Mouse (Mus musculus) midbrain, embryonic 13.5 days (tissue): ENCODE results near the gene Arhgef12. TPM values are rescaled to one million over a fixed set of nuclear protein-coding genes. Genes with fewer than 3 reads are reported as not detected.

Experiments used
- ATAC-seq: fragments of 200-750 bp; cut with Nextera tagmentation; 2 replicates; pipeline ENCODE4 v1.8.0; 2017; ENCODE audit warnings: mild to moderate bottlenecking, moderate TSS enrichment, moderate library complexity
- H3K27ac ChIP-seq: fragments of 300-500 bp; sonication (generic); 2 replicates; pipeline ENCODE4 v1.5.1; 2015; ENCODE audit warnings: inconsistent platforms, mild to moderate bottlenecking, moderate library complexity
- H3K27me3 ChIP-seq: fragments of 300-500 bp; sonication (generic); 2 replicates; pipeline ENCODE4 v1.6.1; 2015; ENCODE audit warnings: mild to moderate bottlenecking, inconsistent platforms
- H3K36me3 ChIP-seq: fragments of 300-500 bp; sonication (generic); 2 replicates; pipeline ENCODE4 v1.6.1; 2015; ENCODE audit warnings: mild to moderate bottlenecking, inconsistent platforms
- H3K4me1 ChIP-seq: fragments of 300-500 bp; sonication (generic); replicated peaks from 2 replicates; pipeline ENCODE4 v1.6.1; 2015; ENCODE audit warnings: inconsistent platforms
- H3K4me2 ChIP-seq: fragments of 300-500 bp; sonication (generic); replicated peaks from 2 replicates; pipeline ENCODE4 v1.6.1; 2015; ENCODE audit warnings: moderate library complexity, mild to moderate bottlenecking, inconsistent platforms
- H3K4me3 ChIP-seq: fragments of 300-500 bp; sonication (generic); replicated peaks from 2 replicates; pipeline ENCODE4 v1.5.1; 2015; ENCODE audit warnings: mild to moderate bottlenecking, inconsistent platforms
- H3K9ac ChIP-seq: fragments of 300-500 bp; sonication (generic); replicated peaks from 2 replicates; pipeline ENCODE4 v1.6.1; 2015; ENCODE audit warnings: mild to moderate bottlenecking, inconsistent platforms
- H3K9me3 ChIP-seq: fragments of 300-500 bp; sonication (generic); 2 replicates; pipeline ENCODE4 v1.6.1; 2016; ENCODE audit warnings: mild to moderate bottlenecking, inconsistent platforms
- WGBS: fragments of 180-500 bp; shearing (Covaris S2); methylation state at CpG from one replicate; pipeline ENCODE4 v1.1.7; 2015; 5-methylcytosine and 5-hydroxymethylcytosine counted together
- polyA plus RNA-seq: library from polyadenylated mRNA; unstranded; fragments of >200 nt; fragmentation: Nextera tagmentation; extraction: Ambion mirVana; gene quantifications from 2 replicates; pipeline ENCODE4 v1.2.1, GENCODE M21; 2015

The Arhgef12 gene
- polyA plus RNA-seq, 1 experiment from 2014 or later, result 21.2 TPM

DNA sequence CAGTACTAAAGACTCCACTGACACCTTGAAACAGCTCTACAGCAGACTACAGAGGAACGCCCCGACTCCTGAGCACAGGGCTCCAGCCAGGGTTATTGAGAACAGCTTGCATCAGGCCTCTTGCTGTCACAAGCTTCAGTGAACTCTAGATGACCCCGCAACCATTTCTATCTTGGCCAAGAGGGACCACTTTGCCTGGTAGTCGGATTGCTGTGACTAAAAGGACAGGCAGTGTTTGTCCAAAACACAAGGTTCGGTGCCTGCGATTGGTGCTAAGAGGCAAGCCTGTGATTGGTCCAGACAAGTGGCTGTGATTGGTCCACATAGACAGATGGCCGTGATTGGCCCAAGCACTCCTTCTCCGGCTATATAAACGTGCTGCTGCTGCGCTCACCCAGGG, 179.5 kb downstream of the Arhgef12 start:
- Histone ChIP-seq H3K27me3 (no peaks in the 10 kb centered on the region), H3K4me1 (peaks cover 9% of the 10 kb centered on the region), H3K36me3 (no peaks in the 10 kb centered on the region), H3K9ac (no peak overlapping the region), H3K9me3 (no peaks in the 10 kb centered on the region), H3K27ac (no peak overlapping the region), H3K4me3 (no peak overlapping the region), H3K4me2 (no peak overlapping the region)
- no peak for ATAC-seq
- 82% methylated on average over 10 of the region's 10 CpGs for WGBS

DNA sequence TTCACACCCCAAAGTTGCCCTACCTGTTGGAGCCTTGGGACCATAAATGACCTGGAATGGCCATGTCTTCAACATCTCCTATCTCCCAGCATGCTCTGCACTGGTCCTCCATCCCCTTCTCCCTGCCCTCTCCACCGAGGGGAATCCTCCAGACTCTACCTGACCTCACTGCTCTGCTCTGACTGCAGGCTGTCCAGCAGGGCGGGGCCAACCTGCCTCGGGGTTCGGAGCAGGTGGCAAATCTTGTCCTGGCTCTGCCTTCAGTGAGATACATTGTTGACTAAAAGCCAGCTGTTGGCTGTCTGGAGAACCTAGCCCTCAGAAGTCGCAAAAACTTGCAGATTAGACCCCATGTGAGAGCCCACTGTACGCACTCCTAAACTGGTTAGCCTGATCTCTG, 180.5 kb downstream of the Arhgef12 start:
- no peaks in the 10 kb centered on the region for H3K27me3 ChIP-seq
- 89% methylated on average over 6 of the region's 6 CpGs for WGBS
- no peak overlapping the region for H3K9ac ChIP-seq
- no peaks in the 10 kb centered on the region for H3K36me3 ChIP-seq
- H3K4me2 ChIP-seq, result no peak overlapping the region
- H3K9me3 ChIP-seq, result no peaks in the 10 kb centered on the region
- ATAC-seq, result no peak
- H3K4me3 ChIP-seq, result no peak overlapping the region
- H3K27ac ChIP-seq, result no peak overlapping the region
- H3K4me1 ChIP-seq, result peaks cover 17% of the 10 kb centered on the region

DNA sequence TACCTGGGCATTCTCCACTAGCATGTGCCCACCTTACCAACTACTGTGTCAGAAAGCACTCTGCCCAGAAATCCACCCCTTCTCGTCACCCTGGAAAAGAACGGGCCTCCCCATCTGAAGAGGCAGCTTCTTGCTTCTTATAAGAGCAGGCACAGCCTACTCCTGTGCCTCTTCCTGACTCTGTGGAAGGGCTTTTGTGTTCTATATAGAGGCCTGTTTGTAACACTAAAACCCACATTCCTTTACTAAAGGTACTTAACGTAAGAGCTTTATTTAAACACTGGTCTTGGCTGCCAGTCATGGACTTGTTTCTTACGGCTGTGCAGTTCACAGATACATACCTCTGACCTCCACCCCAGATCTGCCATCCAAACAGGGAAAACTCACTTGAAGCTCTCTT, 185.2 kb downstream of the Arhgef12 start:
- Histone ChIP-seq H3K4me3 (no peak overlapping the region), H3K4me1 (peaks cover 26% of the 10 kb centered on the region), H3K36me3 (no peaks in the 10 kb centered on the region), H3K9ac (no peak overlapping the region), H3K27me3 (no peaks in the 10 kb centered on the region), H3K4me2 (no peak overlapping the region), H3K9me3 (no peaks in the 10 kb centered on the region), H3K27ac (no peak overlapping the region)
- 58% methylated on average over 4 of the region's 4 CpGs for WGBS
- ATAC-seq, result no peak

DNA sequence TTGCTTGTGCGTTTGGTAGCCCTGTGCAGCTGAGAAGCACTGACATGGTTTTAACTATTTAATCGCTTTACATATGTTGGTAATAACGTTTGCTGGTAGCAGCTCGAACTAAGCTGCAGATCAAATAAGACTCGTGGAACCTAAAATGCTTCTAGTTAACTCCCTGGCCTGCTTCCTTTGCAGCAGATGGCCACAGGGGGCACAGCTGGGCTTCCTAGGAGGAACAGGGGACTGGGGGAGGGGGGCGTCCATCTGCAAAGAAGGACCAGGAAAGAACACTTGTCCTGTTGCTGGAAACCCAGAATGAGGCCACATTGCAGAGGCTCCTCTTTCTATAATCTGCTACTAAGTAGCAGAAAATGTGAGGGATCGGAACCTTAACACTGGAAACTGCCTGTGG, 186.8 kb downstream of the Arhgef12 start:
- no peak overlapping the region for H3K27ac ChIP-seq
- WGBS, result 40% methylated on average over 7 of the region's 7 CpGs
- no peaks in the 10 kb centered on the region for H3K36me3 ChIP-seq
- H3K9me3 ChIP-seq, result no peaks in the 10 kb centered on the region
- no peak for ATAC-seq
- peaks cover 26% of the 10 kb centered on the region for H3K4me1 ChIP-seq
- H3K9ac ChIP-seq, result no peak overlapping the region
- no peaks in the 10 kb centered on the region for H3K27me3 ChIP-seq
- no peak overlapping the region for H3K4me3 ChIP-seq
- H3K4me2 ChIP-seq, result no peak overlapping the region

DNA sequence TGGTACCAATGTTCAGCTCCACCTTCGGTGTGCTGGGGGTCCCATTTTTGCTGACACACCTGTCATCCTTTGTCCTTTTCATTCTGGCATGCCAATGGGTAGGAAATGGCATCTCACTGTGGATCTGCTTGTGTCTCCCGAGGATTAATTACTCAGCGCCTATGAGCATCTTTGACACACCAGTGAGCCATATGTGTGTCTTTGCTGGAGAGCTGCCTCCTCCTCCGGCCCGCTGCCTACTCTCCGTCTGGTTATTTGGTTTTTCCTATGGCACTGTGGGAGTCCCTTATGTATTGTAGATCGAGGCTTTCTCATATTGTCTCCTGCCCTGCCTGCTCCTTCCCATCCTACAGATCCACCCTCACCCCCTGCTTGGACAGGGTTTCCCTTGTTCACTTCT, 189.1 kb downstream of the Arhgef12 start:
- Histone ChIP-seq H3K9ac (no peak overlapping the region), H3K27ac (no peak overlapping the region), H3K4me1 (peaks cover 21% of the 10 kb centered on the region), H3K36me3 (no peaks in the 10 kb centered on the region), H3K9me3 (no peaks in the 10 kb centered on the region), H3K4me2 (no peak overlapping the region), H3K4me3 (no peak overlapping the region), H3K27me3 (no peaks in the 10 kb centered on the region)
- 82% methylated on average over 7 of the region's 7 CpGs for WGBS
- no peak for ATAC-seq

Other genes with a start within 250 kb of the Arhgef12 start
- gene Grik4, start 162.7 kb downstream of the Arhgef12 start, polyA plus RNA-seq, result 6.2 and 6.8 TPM in 2 replicates
- 10.5 and 11.1 TPM in 2 replicates for gene Tmem136, start 9.3 kb upstream of the Arhgef12 start, polyA plus RNA-seq
- gene Pou2f3, start 103.1 kb upstream of the Arhgef12 start, polyA plus RNA-seq, result 0.08 TPM in 1 of 2 replicates, not detected in the other
- gene Oaf, start 132.7 kb upstream of the Arhgef12 start, polyA plus RNA-seq, result 5.6 and 7.1 TPM in 2 replicates
- gene Trim29, start 203.6 kb upstream of the Arhgef12 start, polyA plus RNA-seq, result 0.11 TPM in 1 of 2 replicates, not detected in the other